Mouse (Mus musculus) liver, postnatal 0 days (tissue): ENCODE measurements around the gene Zfp933.

Source experiments
- CTCF ChIP-seq: sonication (generic); IDR thresholded peaks from 2 replicates; pipeline ENCODE4 v1.5.1; 2016; ENCODE audit warnings: antibody characterized with exemption, low read depth
- EP300 ChIP-seq: IDR thresholded peaks from 2 replicates; pipeline ENCODE4 v1.6.1; 2016; ENCODE audit warnings: antibody characterized with exemption, low read depth, mild to moderate bottlenecking

- TF ChIP-seq CTCF (no peak), EP300 (no peak)
Measured at GRCm38 (mm10) chr4:147896411-147896810, 48.2 kb upstream of the Zfp933 start.
